Mouse (Mus musculus) heart, postnatal 0 days (tissue): Measurements from ENCODE around the gene Cinp.

Source experiments
- CTCF ChIP-seq: IDR thresholded peaks from 2 replicates; pipeline ENCODE4 v1.5.1; 2016; ENCODE audit warnings: antibody characterized with exemption, control low read depth, low read depth
- EP300 ChIP-seq: IDR thresholded peaks from 2 replicates; pipeline ENCODE4 v1.6.1; 2016; ENCODE audit warnings: antibody characterized with exemption, low read depth

DNA sequence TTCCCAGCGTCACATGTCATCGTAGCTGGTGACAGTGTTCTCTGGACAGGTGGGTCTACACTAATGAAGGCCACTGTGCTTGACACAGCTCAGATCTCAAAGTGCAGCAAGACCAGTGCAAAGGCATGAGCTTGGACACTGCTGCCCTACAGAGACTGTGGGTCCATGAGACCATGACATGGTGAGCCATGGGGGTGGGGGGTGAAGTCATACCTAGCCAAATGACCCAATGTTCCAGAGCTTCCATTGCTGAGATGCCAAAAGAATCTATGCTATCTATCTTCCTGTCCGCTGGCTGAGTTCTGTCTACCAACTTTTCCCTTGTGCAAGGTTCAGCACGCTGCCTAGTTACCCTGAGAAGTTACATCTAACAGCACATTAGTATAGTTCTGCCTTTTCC is 60.0 kb downstream of the Cinp start:
- TF ChIP-seq EP300 (no peak), CTCF (no peak)
